17 mouse cellular contexts compared by ENCODE assay signal in genomic region chr11:49761130-49761529, GRCm38 (mm10). TPM values are rescaled to one million over a fixed set of nuclear protein-coding genes. Genes with fewer than 3 reads are reported as not detected.
A peak's percentile ranks its signal among the peaks of the same experiment; 100 is the strongest.
DNase-seq lines count a peak whose midpoint lies in the region; ATAC-seq lines count a peak whose summit lies in the region.
"Had no signal": no experiment of that assay in that cellular context is flagged by ENCODE, and none has a peak within 500 bp of the region (broad histone marks: within the 10 kb centered on the region; RNA-seq: fewer than 3 reads in every experiment).

No protein-coding gene starts in this region.

- intact Hi-C loops in gastrocnemius, postnatal 36 days (cut with DNase I) = no loop called here

- no peak overlapping the region for H3K4me3 ChIP-seq in forebrain, embryonic 16.5 days (replicated peaks; ENCODE audit: low read length)
- no peak overlapping the region for H3K4me3 ChIP-seq in forebrain, embryonic 10.5 days
- no peak overlapping the region for H3K4me3 ChIP-seq in limb, embryonic 13.5 days
- H3K4me3 ChIP-seq: embryonic facial prominence, embryonic 13.5 days; erythroblast, embryonic 14.5 days; heart, embryonic 12.5 days; hindbrain, embryonic 10.5 days; intestine, embryonic 15.5 days had no signal

- no peaks in the 10 kb centered on the region for H3K4me1 ChIP-seq in forebrain, embryonic 16.5 days (replicated peaks; ENCODE audit: control insufficient read depth, insufficient read depth, low read length)
- peaks cover 20% of the 10 kb centered on the region for H3K4me1 ChIP-seq in forebrain, embryonic 10.5 days
- H3K4me1 ChIP-seq in limb, embryonic 13.5 days = peaks cover 31% of the 10 kb centered on the region

- H3K36me3 ChIP-seq in forebrain, embryonic 16.5 days (ENCODE audit: control insufficient read depth, insufficient read depth) = no peaks in the 10 kb centered on the region
- H3K36me3 ChIP-seq in forebrain, embryonic 10.5 days (replicated peaks) = no peaks in the 10 kb centered on the region
- no peaks in the 10 kb centered on the region for H3K36me3 ChIP-seq in limb, embryonic 13.5 days
- H3K36me3 ChIP-seq: embryonic facial prominence, embryonic 13.5 days; heart, embryonic 12.5 days; hindbrain, embryonic 10.5 days; intestine, embryonic 15.5 days had no signal

- H3K27ac ChIP-seq in forebrain, embryonic 16.5 days (ENCODE audit: low read length) = no peak overlapping the region
- H3K27ac ChIP-seq in forebrain, embryonic 10.5 days = no peak overlapping the region
- peak overlapping the region; percentile 55; the same call in 1 of the 2 replicates for H3K27ac ChIP-seq in limb, embryonic 13.5 days
- H3K27ac ChIP-seq: embryonic facial prominence, embryonic 13.5 days; hindbrain, embryonic 10.5 days; hindbrain, embryonic 14.5 days; intestine, embryonic 15.5 days had no signal

- no peak overlapping the region for H3K9ac ChIP-seq in forebrain, embryonic 16.5 days (replicated peaks; ENCODE audit: low read depth, low read length)
- no peak overlapping the region for H3K9ac ChIP-seq in limb, embryonic 13.5 days
- H3K9ac ChIP-seq: embryonic facial prominence, embryonic 13.5 days; heart, embryonic 12.5 days; hindbrain, embryonic 14.5 days; intestine, embryonic 15.5 days had no signal

- no peak overlapping the region for H3K4me2 ChIP-seq in forebrain, embryonic 16.5 days (ENCODE audit: low read length)
- no peak overlapping the region for H3K4me2 ChIP-seq in limb, embryonic 13.5 days (replicated peaks)
- H3K4me2 ChIP-seq: embryonic facial prominence, embryonic 13.5 days; heart, embryonic 12.5 days; hindbrain, embryonic 14.5 days; intestine, embryonic 15.5 days had no signal

- no peaks in the 10 kb centered on the region for H3K27me3 ChIP-seq in forebrain, embryonic 16.5 days (replicated peaks; ENCODE audit: control insufficient read depth, insufficient read depth, low read length)
- H3K27me3 ChIP-seq in forebrain, embryonic 10.5 days (ENCODE audit: poor library complexity, severe bottlenecking) = no peaks in the 10 kb centered on the region
- H3K27me3 ChIP-seq in limb, embryonic 13.5 days = no peaks in the 10 kb centered on the region
- H3K27me3 ChIP-seq: embryonic facial prominence, embryonic 13.5 days; heart, embryonic 12.5 days; intestine, embryonic 15.5 days had no signal

- 86% methylated on average over 5 of the region's 5 CpGs for WGBS in forebrain, embryonic 16.5 days
- WGBS in forebrain, embryonic 10.5 days = 91% methylated on average over 5 of the region's 5 CpGs
- WGBS in limb, embryonic 13.5 days = 61% methylated on average over 5 of the region's 5 CpGs

- no peak for DNase-seq in forebrain, embryonic 10.5 days (ENCODE audit: extremely low spot score, low spot score)
- peak; percentile 31 for DNase-seq in gastrocnemius, postnatal 25 days
- DNase-seq in gastrocnemius, postnatal 36 days = no peak
- DNase-seq in right cerebral cortex, postnatal 25 days = no peak
- DNase-seq in cerebellum, postnatal 14 days = no peak
- DNase-seq: adrenal gland, postnatal 10 days; cerebellum, adult 11 months; cerebellum, adult 8-10 months; cerebellum, postnatal 25 days had no signal

- no peaks in the 10 kb centered on the region for H3K9me3 ChIP-seq in forebrain, embryonic 16.5 days (ENCODE audit: control insufficient read depth, low read length)
- H3K9me3 ChIP-seq in forebrain, embryonic 10.5 days = no peaks in the 10 kb centered on the region
- H3K9me3 ChIP-seq in limb, embryonic 13.5 days = no peaks in the 10 kb centered on the region
- H3K9me3 ChIP-seq: embryonic facial prominence, embryonic 13.5 days; heart, embryonic 12.5 days; hindbrain, embryonic 10.5 days; intestine, embryonic 15.5 days had no signal

- 0 out of 2 replicates have a peak, but pooled peaks have one; percentile 26 for ATAC-seq in forebrain, embryonic 16.5 days
- ATAC-seq in limb, embryonic 13.5 days (ENCODE audit: low FRiP score, low read depth) = no peak
- ATAC-seq: intestine, embryonic 15.5 days had no signal

RNA-seq across cellular contexts. Expression of gene Gfpt2, which starts 32.8 kb away (rescaled TPM):
- polyA plus RNA-seq in forebrain, embryonic 16.5 days (2015; fragmentation: Nextera tagmentation; extraction: Ambion mirVana) = 13.3 and 16.6 TPM in 2 replicates
- polyA plus RNA-seq in forebrain, embryonic 10.5 days (2016; fragmentation: Nextera tagmentation; extraction: Ambion mirVana) = 25.8 TPM in 2 replicates
- 1 to 10 TPM; 5.5 to 6.5 TPM for total RNA-seq in gastrocnemius, postnatal 25 days (2021)
- 1 to 10 TPM; 5.7 to 6.2 TPM for total RNA-seq in gastrocnemius, postnatal 36 days (2021)
- 37.2 and 39.3 TPM in 2 replicates for polyA plus RNA-seq in limb, embryonic 13.5 days (2015; fragmentation: Nextera tagmentation; extraction: Ambion mirVana)
- polyA plus RNA-seq: erythroblast, embryonic 14.5 days had no signal

RNA-seq across cellular contexts. Expression of gene Cnot6, which starts 48.6 kb away (rescaled TPM):
- 55.1 and 68.1 TPM in 2 replicates for polyA plus RNA-seq in forebrain, embryonic 16.5 days (2015; fragmentation: Nextera tagmentation; extraction: Ambion mirVana)
- polyA plus RNA-seq in forebrain, embryonic 10.5 days (2016; fragmentation: Nextera tagmentation; extraction: Ambion mirVana) = 60.1 and 63.1 TPM in 2 replicates
- total RNA-seq in gastrocnemius, postnatal 25 days (2021) = 10 to 100 TPM; 12.7 to 13.5 TPM
- total RNA-seq in gastrocnemius, postnatal 36 days (2021) = 10 to 100 TPM in 1 of 2 experiments, 1 to 10 TPM in 1; 9.7 to 10.5 TPM
- 62.0 and 64.8 TPM in 2 replicates for polyA plus RNA-seq in limb, embryonic 13.5 days (2015; fragmentation: Nextera tagmentation; extraction: Ambion mirVana)
